Mouse (Mus musculus): ENCODE data around the gene Slc34a3. TPM values are rescaled to one million over a fixed set of nuclear protein-coding genes. Genes with fewer than 3 reads are reported as not detected.

Gene Slc34a3
- total and polyA plus RNA-seq, 3 experiments: not detected

DNA sequence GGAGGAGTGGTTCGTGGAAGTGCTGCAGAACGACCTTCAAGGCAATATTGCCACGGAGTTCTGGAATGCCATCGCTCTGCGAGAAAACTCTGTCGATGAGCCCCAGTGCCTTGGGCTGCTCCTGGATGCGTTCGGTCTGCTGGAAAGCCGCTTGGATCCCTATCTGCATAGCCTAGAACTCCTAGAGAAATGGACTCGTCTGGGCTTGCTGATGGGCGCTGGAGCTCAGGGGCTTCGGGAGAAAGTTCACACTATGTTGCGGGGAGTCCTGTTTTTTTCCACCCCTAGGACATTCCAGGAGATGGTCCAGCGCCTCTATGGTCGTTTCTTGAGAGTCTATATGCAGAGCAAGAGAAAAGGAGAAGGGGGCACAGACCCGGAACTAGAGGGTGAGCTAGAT lies 38.8 kb upstream of the Slc34a3 start:
- no peak for TF ChIP-seq MEF2A (IDR thresholded peaks at IDR 0.05; ENCODE audit: borderline replicate concordance, low read depth, low read length)
- TF ChIP-seq GABPA (IDR thresholded peaks at IDR 0.05; ENCODE audit: insufficient replicate concordance, low read depth, low read length): no peak
- no peak for TF ChIP-seq NELFE (IDR thresholded peaks at IDR 0.05; ENCODE audit: low read depth, low read length)
- no peak for TF ChIP-seq POLR2AphosphoS2 (IDR thresholded peaks at IDR 0.05; ENCODE audit: low read depth, low read length)
- no peak for TF ChIP-seq RCOR1 (conservative IDR thresholded peaks at IDR 0.05; ENCODE audit: low read depth, low read length)
- no peak for TF ChIP-seq NRF1 (IDR thresholded peaks at IDR 0.05; ENCODE audit: low read depth, low read length)
- TF ChIP-seq CHD2 (IDR thresholded peaks at IDR 0.05; ENCODE audit: low read length): no peak
- TF ChIP-seq SIN3A (IDR thresholded peaks at IDR 0.05; ENCODE audit: low read length): no peak
- no peak for TF ChIP-seq BHLHE40 (IDR thresholded peaks at IDR 0.05; ENCODE audit: low read depth, low read length)
- no peak for TF ChIP-seq EP300 (IDR thresholded peaks at IDR 0.05; ENCODE audit: low read length)
- no peak for TF ChIP-seq MXI1 (IDR thresholded peaks at IDR 0.05; ENCODE audit: low read depth, low read length)
- TF ChIP-seq ELF1 (IDR thresholded peaks at IDR 0.05; ENCODE audit: low read depth, low read length): no peak
- TF ChIP-seq E2F4 (IDR thresholded peaks at IDR 0.05; ENCODE audit: insufficient replicate concordance, low read depth, low read length): no peak
- TF ChIP-seq ZKSCAN1 (IDR thresholded peaks at IDR 0.05; ENCODE audit: borderline replicate concordance, low read depth, low read length): no peak
- TF ChIP-seq CHD1 (IDR thresholded peaks at IDR 0.05; ENCODE audit: low read depth, low read length): no peak
- no peak for TF ChIP-seq MAX (IDR thresholded peaks at IDR 0.05; ENCODE audit: low read length)
- TF ChIP-seq MAZ (IDR thresholded peaks at IDR 0.05; ENCODE audit: low read depth, low read length): no peak
- no peak for TF ChIP-seq ZMIZ1 (IDR thresholded peaks at IDR 0.05; ENCODE audit: low read depth, low read length)
- no peak for TF ChIP-seq PAX5 (IDR thresholded peaks at IDR 0.05; ENCODE audit: low read length)
- no peaks in the 10 kb centered on the region for H3K27me3 ChIP-seq (replicated peaks)
- peak overlapping the region; percentile 68 for H3K9ac ChIP-seq (ENCODE audit: insufficient read depth, low read depth)
- no peak for DNase-seq (ENCODE audit: extremely low read depth)
- in situ Hi-C loops (cut with MboI; ENCODE audit: low pct_ligation_motif_present, low pct_unique_long_range_greater_than_20kb, low sequenced_read_pairs): loop anchor here (10.0 kb wide), 1 partner anchor 62 kb away; the partner anchor contains the start of gene Man1b1
- H3K4me3 ChIP-seq (replicated peaks in 1 of 3; ENCODE audit: low read depth in 2 of 3, low read length in 2 of 3, poor library complexity in 1 of 3): peak overlapping the region; percentile 79 to 97 (median 91)
- peaks cover 5 to 42% of the 10 kb centered on the region in 2 experiments; a peak in 3 of 4 replicates for H3K4me1 ChIP-seq (ENCODE audit: control insufficient read depth in 1 of 2, insufficient read depth in 2 of 2)
- dilution Hi-C loops (cut with MboI; ENCODE audit: extremely low pct_ligation_motif_present, extremely low pct_unique_long_range_greater_than_20kb, low sequenced_read_pairs): no loop called here
- no peak overlapping the region for H3K27ac ChIP-seq (ENCODE audit: insufficient read depth, low read depth)
- H3K4me2 ChIP-seq (ENCODE audit: insufficient read depth, low read depth, poor library complexity, severe bottlenecking): peak overlapping the region; percentile 39
- peaks cover 19% of the 10 kb centered on the region for H3K79me2 ChIP-seq (replicated peaks; ENCODE audit: control insufficient read depth, extremely low read depth, insufficient read depth, poor library complexity, severe bottlenecking)
- no peaks in the 10 kb centered on the region for H3K9me3 ChIP-seq (replicated peaks; ENCODE audit: low read length)
- H3K36me3 ChIP-seq (replicated peaks in 1 of 2; ENCODE audit: control insufficient read depth in 1 of 2, insufficient read depth in 1 of 2, low read length in 1 of 2): peaks cover 41 to 78% of the 10 kb centered on the region in 2 experiments

DNA sequence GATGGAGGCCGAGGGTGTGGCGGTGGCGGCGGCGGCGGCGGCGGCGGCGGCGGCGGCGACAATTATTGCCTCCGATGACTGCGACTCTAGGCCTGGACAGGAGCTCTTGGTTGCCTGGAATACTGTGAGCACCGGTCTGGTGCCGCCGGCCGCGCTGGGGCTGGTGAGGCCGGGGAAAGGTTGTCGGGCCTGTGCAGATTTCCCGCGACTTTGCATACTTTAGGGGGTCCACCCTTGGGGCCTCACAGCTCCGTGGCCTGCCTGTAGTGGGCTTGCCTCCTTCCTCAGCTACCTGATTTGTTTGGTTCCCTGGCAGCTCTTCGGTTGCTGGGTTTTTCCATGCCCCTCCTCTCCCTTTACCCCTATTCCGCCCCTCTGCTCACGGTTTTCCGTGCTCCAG lies 38.4 kb upstream of the Slc34a3 start:
- Histone ChIP-seq H3K27ac (ENCODE audit: insufficient read depth, low read depth) (no peak overlapping the region), H3K4me3 (replicated peaks in 1 of 3; ENCODE audit: low read depth in 2 of 3, low read length in 2 of 3, poor library complexity in 1 of 3) (peak overlapping the region; percentile 79 to 97 (median 91)), H3K27me3 (replicated peaks) (no peaks in the 10 kb centered on the region), H3K9ac (ENCODE audit: insufficient read depth, low read depth) (peak overlapping the region; percentile 68), H3K79me2 (replicated peaks; ENCODE audit: control insufficient read depth, extremely low read depth, insufficient read depth, poor library complexity, severe bottlenecking) (peaks cover 19% of the 10 kb centered on the region), H3K4me1 (ENCODE audit: control insufficient read depth in 1 of 2, insufficient read depth in 2 of 2) (peaks cover 6 to 47% of the 10 kb centered on the region in 2 experiments; a peak in 3 of 4 replicates), H3K36me3 (replicated peaks in 1 of 2; ENCODE audit: control insufficient read depth in 1 of 2, insufficient read depth in 1 of 2, low read length in 1 of 2) (peaks cover 37 to 75% of the 10 kb centered on the region in 2 experiments), H3K4me2 (ENCODE audit: insufficient read depth, low read depth, poor library complexity, severe bottlenecking) (peak overlapping the region; percentile 39; the same call in 1 of the 2 replicates), H3K9me3 (replicated peaks; ENCODE audit: low read length) (no peaks in the 10 kb centered on the region)
- in situ Hi-C loops (cut with MboI; ENCODE audit: low pct_ligation_motif_present, low pct_unique_long_range_greater_than_20kb, low sequenced_read_pairs) (loop anchor here (10.0 kb wide), 1 partner anchor 62 kb away; the partner anchor contains the start of gene Man1b1), dilution Hi-C loops (cut with MboI; ENCODE audit: extremely low pct_ligation_motif_present, extremely low pct_unique_long_range_greater_than_20kb, low sequenced_read_pairs) (no loop called here)
- TF ChIP-seq BHLHE40 (IDR thresholded peaks at IDR 0.05; ENCODE audit: low read depth, low read length): no peak
- TF ChIP-seq IRF4 (IDR thresholded peaks at IDR 0.05; ENCODE audit: low read depth, low read length): no peak
- no peak for TF ChIP-seq ZKSCAN1 (IDR thresholded peaks at IDR 0.05; ENCODE audit: borderline replicate concordance, low read depth, low read length)
- TF ChIP-seq GABPA (IDR thresholded peaks at IDR 0.05; ENCODE audit: insufficient replicate concordance, low read depth, low read length): no peak
- TF ChIP-seq USF2 (conservative IDR thresholded peaks at IDR 0.05; ENCODE audit: low read depth, low read length): no peak
- no peak for TF ChIP-seq SMC3 (IDR thresholded peaks at IDR 0.05; ENCODE audit: low read depth, low read length)
- no peak for TF ChIP-seq MEF2A (IDR thresholded peaks at IDR 0.05; ENCODE audit: borderline replicate concordance, low read depth, low read length)
- no peak for TF ChIP-seq ZNF384 (IDR thresholded peaks at IDR 0.05; ENCODE audit: low read depth, low read length)
- TF ChIP-seq ETS1 (conservative IDR thresholded peaks at IDR 0.05; ENCODE audit: low read depth, low read length): no peak
- no peak for TF ChIP-seq SIN3A (IDR thresholded peaks at IDR 0.05; ENCODE audit: low read length)
- no peak for TF ChIP-seq RCOR1 (conservative IDR thresholded peaks at IDR 0.05; ENCODE audit: low read depth, low read length)
- TF ChIP-seq RAD21 (IDR thresholded peaks at IDR 0.05; ENCODE audit: low read depth, low read length): no peak
- TF ChIP-seq NRF1 (IDR thresholded peaks at IDR 0.05; ENCODE audit: low read depth, low read length): no peak
- TF ChIP-seq EP300 (IDR thresholded peaks at IDR 0.05; ENCODE audit: low read length): no peak
- TF ChIP-seq MXI1 (IDR thresholded peaks at IDR 0.05; ENCODE audit: low read depth, low read length): no peak
- no peak for TF ChIP-seq POLR2AphosphoS2 (IDR thresholded peaks at IDR 0.05; ENCODE audit: low read depth, low read length)
- no peak for TF ChIP-seq MAZ (IDR thresholded peaks at IDR 0.05; ENCODE audit: low read depth, low read length)
- TF ChIP-seq POLR2A (IDR thresholded peaks at IDR 0.05; ENCODE audit: low read depth, low read length): no peak
- no peak for DNase-seq (ENCODE audit: extremely low read depth)

Measured in CH12.LX (cell line).